Mouse (Mus musculus) adipocyte (in vitro differentiated cells): ENCODE data around the gene Shank1.

ENCODE experiments used
- DNase-seq: peaks from one replicate; pipeline ENCODE4 v3.0.0-alpha.2; 2016; ENCODE audit warnings: low spot score

Shank1 gene

GRCm38 (mm10) chr7:44341119-44341518, 31.1 kb downstream of the Shank1 start:
- no peak for DNase-seq

- no peak for DNase-seq
Observed at GRCm38 (mm10) chr7:44341714-44342113, 31.7 kb downstream of the Shank1 start.

- DNase-seq = no peak
Observed at GRCm38 (mm10) chr7:44343459-44344015, 33.5 kb downstream of the Shank1 start.

- no peak for DNase-seq
Observed at GRCm38 (mm10) chr7:44344622-44345021, 34.6 kb downstream of the Shank1 start.

GRCm38 (mm10) chr7:44349043-44349442, 39.0 kb downstream of the Shank1 start:
- no peak for DNase-seq

GRCm38 (mm10) chr7:44350957-44351711, 41.1 kb downstream of the Shank1 start:
- peak; percentile 79 for DNase-seq

- no peak for DNase-seq
Observed at GRCm38 (mm10) chr7:44351881-44352749, 42.1 kb downstream of the Shank1 start.

GRCm38 (mm10) chr7:44352750-44353600, 42.9 kb downstream of the Shank1 start:
- no peak for DNase-seq

- no peak for DNase-seq
Observed at GRCm38 (mm10) chr7:44353601-44354340, 43.7 kb downstream of the Shank1 start.

- DNase-seq = no peak
Observed at GRCm38 (mm10) chr7:44355411-44355810, 45.4 kb downstream of the Shank1 start.

GRCm38 (mm10) chr7:44356590-44357481, 46.8 kb downstream of the Shank1 start:
- no peak for DNase-seq

- DNase-seq = no peak
Observed at GRCm38 (mm10) chr7:44357531-44357930, 47.5 kb downstream of the Shank1 start.

- DNase-seq = no peak
Observed at GRCm38 (mm10) chr7:44358012-44358411, 48.0 kb downstream of the Shank1 start.

- DNase-seq = no peak
Observed at GRCm38 (mm10) chr7:44358886-44359654, 49.0 kb downstream of the Shank1 start.

- no peak for DNase-seq
Observed at GRCm38 (mm10) chr7:44359908-44360672, 50.0 kb downstream of the Shank1 start.

GRCm38 (mm10) chr7:44360792-44361301, 50.8 kb downstream of the Shank1 start:
- no peak for DNase-seq

GRCm38 (mm10) chr7:44372678-44373077, 62.6 kb downstream of the Shank1 start:
- DNase-seq = no peak

- DNase-seq = no peak
Observed at GRCm38 (mm10) chr7:44373460-44373859, 63.4 kb downstream of the Shank1 start.
